Mouse (Mus musculus) limb, embryonic 11.5 days (tissue): ENCODE data around the gene Scube3. TPM values are rescaled to one million over a fixed set of nuclear protein-coding genes. Genes with fewer than 3 reads are reported as not detected.
A peak's percentile ranks its signal among the peaks of the same experiment; 100 is the strongest.

Experiments
- ATAC-seq: fragments of 200-750 bp; cut with Nextera tagmentation; 2 replicates; pipeline ENCODE4 v1.8.0; 2017; ENCODE audit warnings: low read depth; ENCODE audit not compliant: insufficient number of reproducible peaks, low FRiP score, low TSS enrichment
- DNase-seq: peaks from one replicate; pipeline ENCODE4 v3.0.0-alpha.2; 2015; ENCODE audit warnings: low spot score
- H3K27ac ChIP-seq: fragments of 300-500 bp; sonication (generic); replicated peaks from 2 replicates; pipeline ENCODE4 v1.5.1; 2014; ENCODE audit warnings: low read depth, mild to moderate bottlenecking, low read length
- H3K27me3 ChIP-seq: fragments of 300-500 bp; sonication (generic); 2 replicates; pipeline ENCODE4 v1.6.1; 2014; ENCODE audit warnings: mild to moderate bottlenecking, low read length, mixed read lengths; ENCODE audit not compliant: control insufficient read depth, insufficient read depth
- H3K36me3 ChIP-seq: fragments of 300-500 bp; sonication (generic); 2 replicates; pipeline ENCODE4 v1.6.1; 2014; ENCODE audit warnings: mild to moderate bottlenecking, low read length, moderate library complexity, mixed read lengths; ENCODE audit not compliant: control insufficient read depth, insufficient read depth
- H3K4me1 ChIP-seq: fragments of 300-500 bp; sonication (generic); 2 replicates; pipeline ENCODE4 v1.6.1; 2014; ENCODE audit warnings: low read length, mixed read lengths; ENCODE audit not compliant: control insufficient read depth, insufficient read depth
- H3K4me2 ChIP-seq: fragments of 300-500 bp; sonication (generic); 2 replicates; pipeline ENCODE4 v1.6.1; 2014; ENCODE audit warnings: low read depth, mild to moderate bottlenecking, moderate library complexity; ENCODE audit not compliant: severe bottlenecking
- H3K4me3 ChIP-seq: fragments of 300-500 bp; sonication (generic); 2 replicates; pipeline ENCODE4 v1.5.1; 2014; ENCODE audit warnings: low read depth, low read length
- H3K9ac ChIP-seq: fragments of 300-500 bp; sonication (generic); 2 replicates; pipeline ENCODE4 v1.6.1; 2014; ENCODE audit warnings: mild to moderate bottlenecking, low read length
- H3K9me3 ChIP-seq: fragments of 300-500 bp; sonication (generic); 2 replicates; pipeline ENCODE4 v1.6.1; 2016; ENCODE audit warnings: low read length; ENCODE audit not compliant: control insufficient read depth
- WGBS: fragments of 180-500 bp; shearing (Covaris S2); extraction: QIAGEN DNeasy Blood & Tissue Kit; methylation state at CpG from one replicate; pipeline ENCODE4 v1.1.7; 2014; 5-methylcytosine and 5-hydroxymethylcytosine counted together
- polyA plus RNA-seq: library from polyadenylated mRNA; unstranded; fragments of >200 nt; fragmentation: Nextera tagmentation; extraction: Ambion mirVana; gene quantifications from 2 replicates; pipeline ENCODE4 v1.2.1, GENCODE M21; 2014

Scube3 gene
- polyA plus RNA-seq, 1 experiment from 2014 or later = 11.8 TPM

DNA sequence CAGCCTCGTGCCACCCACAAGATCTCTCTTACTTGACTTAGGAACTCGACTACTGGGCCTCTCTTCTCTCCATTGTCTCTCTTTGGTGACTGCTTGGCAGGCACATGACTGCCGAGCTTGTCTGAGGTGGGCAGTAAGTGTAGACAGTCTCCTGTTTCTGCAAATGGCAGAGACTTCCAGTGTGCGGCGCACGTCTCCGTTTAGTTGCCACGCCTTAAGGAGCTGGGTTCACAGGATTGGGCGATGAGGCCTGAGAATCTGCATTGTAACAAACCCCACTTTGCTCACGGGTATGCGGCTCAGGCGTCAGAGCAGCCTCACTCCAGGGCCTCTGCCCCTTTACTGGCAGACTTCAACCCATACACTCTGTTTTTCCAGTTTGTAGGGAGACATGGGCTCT is 8.5 kb downstream of the Scube3 start:
- Histone ChIP-seq H3K9me3 (no peaks in the 10 kb centered on the region), H3K36me3 (no peaks in the 10 kb centered on the region), H3K27ac (no peak overlapping the region), H3K4me3 (no peak overlapping the region), H3K4me2 (no peak overlapping the region), H3K4me1 (peaks cover 27% of the 10 kb centered on the region), H3K27me3 (no peaks in the 10 kb centered on the region), H3K9ac (no peak overlapping the region)
- ATAC-seq (no peak), DNase-seq (no peak)
- WGBS = 80% methylated on average over 12 of the region's 12 CpGs

GRCm38 (mm10) chr17:28153095-28153494 is 11.2 kb downstream of the Scube3 start:
- no peaks in the 10 kb centered on the region for H3K27me3 ChIP-seq
- no peak overlapping the region for H3K4me3 ChIP-seq
- no peak for DNase-seq
- H3K4me1 ChIP-seq = peaks cover 15% of the 10 kb centered on the region
- ATAC-seq = no peak; the same call in 1 of the 2 replicates
- H3K9ac ChIP-seq = no peak overlapping the region
- H3K36me3 ChIP-seq = no peaks in the 10 kb centered on the region
- 87% methylated on average over 6 of the region's 6 CpGs for WGBS
- no peak overlapping the region for H3K27ac ChIP-seq
- no peak overlapping the region for H3K4me2 ChIP-seq
- no peaks in the 10 kb centered on the region for H3K9me3 ChIP-seq

DNA sequence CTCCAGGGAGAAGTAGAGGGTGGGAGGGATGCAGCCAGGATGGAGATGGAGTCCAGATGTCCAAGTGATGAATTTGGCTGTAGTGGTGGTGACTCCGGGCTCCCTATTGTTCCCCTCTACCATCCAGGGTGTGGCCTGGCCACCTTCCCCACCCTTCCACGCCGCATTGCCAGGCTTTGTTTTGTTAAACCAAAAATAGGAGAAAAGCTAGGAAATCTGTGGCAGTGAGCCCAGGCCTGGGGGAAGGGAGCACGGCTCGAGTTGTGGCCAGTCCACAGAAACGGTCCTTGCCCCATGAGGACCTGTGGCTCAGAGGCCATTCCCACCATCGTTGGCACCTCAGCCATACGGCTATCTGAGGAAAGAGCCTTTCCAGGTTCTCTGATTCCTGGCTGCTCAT is 13.0 kb downstream of the Scube3 start:
- H3K4me2 ChIP-seq = no peak overlapping the region
- H3K4me1 ChIP-seq = peaks cover 27% of the 10 kb centered on the region
- H3K27ac ChIP-seq = no peak overlapping the region
- DNase-seq (no peak), ATAC-seq (no peak)
- WGBS = 87% methylated on average over 8 of the region's 8 CpGs
- H3K9me3 ChIP-seq = no peaks in the 10 kb centered on the region
- H3K9ac ChIP-seq = no peak overlapping the region
- H3K27me3 ChIP-seq = no peaks in the 10 kb centered on the region
- H3K4me3 ChIP-seq = no peak overlapping the region
- H3K36me3 ChIP-seq = no peaks in the 10 kb centered on the region

DNA sequence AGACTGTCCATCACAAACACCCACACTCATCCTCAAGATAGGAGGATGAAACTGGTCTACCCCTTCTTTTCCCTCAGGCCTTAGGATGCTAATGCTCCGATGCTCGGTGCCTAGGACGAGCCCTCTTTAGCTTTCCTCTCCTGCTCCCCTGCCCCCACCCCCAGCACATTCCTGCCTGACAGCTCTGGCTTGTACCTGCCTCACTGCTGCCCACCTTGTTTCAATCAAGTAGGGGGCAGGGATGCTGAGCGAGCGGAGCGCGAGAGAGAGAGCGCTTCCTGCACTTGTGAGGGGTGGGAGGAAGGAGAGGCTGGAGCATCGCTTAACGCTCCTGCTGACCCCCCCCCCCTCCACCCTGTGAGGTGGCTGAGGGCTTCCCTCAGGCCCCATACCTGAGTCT is 18.4 kb downstream of the Scube3 start:
- Histone ChIP-seq H3K27me3 (no peaks in the 10 kb centered on the region), H3K36me3 (peaks cover 2% of the 10 kb centered on the region; the same call in 1 of the 2 replicates), H3K4me2 (peak overlapping the region; percentile 30), H3K4me1 (peaks cover 47% of the 10 kb centered on the region), H3K9ac (no peak overlapping the region), H3K27ac (peak overlapping the region; percentile 57; the same call in 1 of the 2 replicates), H3K4me3 (no peak overlapping the region), H3K9me3 (no peaks in the 10 kb centered on the region)
- WGBS = 9% methylated on average over 10 of the region's 10 CpGs
- peak; percentile 55; the same call in 1 of the 2 replicates for ATAC-seq
- DNase-seq = peak; percentile 86

GRCm38 (mm10) chr17:28161310-28161881 is 19.5 kb downstream of the Scube3 start:
- DNase-seq (peak; percentile 52), ATAC-seq (no peak)
- Histone ChIP-seq H3K4me1 (peaks cover 47% of the 10 kb centered on the region), H3K4me2 (peak overlapping the region; percentile 30), H3K9me3 (no peaks in the 10 kb centered on the region), H3K36me3 (peaks cover 2% of the 10 kb centered on the region; the same call in 1 of the 2 replicates), H3K9ac (no peak overlapping the region), H3K27me3 (no peaks in the 10 kb centered on the region), H3K4me3 (no peak overlapping the region), H3K27ac (no peak overlapping the region; the same call in 1 of the 2 replicates)
- 22% methylated on average over 11 of the region's 11 CpGs for WGBS

DNA sequence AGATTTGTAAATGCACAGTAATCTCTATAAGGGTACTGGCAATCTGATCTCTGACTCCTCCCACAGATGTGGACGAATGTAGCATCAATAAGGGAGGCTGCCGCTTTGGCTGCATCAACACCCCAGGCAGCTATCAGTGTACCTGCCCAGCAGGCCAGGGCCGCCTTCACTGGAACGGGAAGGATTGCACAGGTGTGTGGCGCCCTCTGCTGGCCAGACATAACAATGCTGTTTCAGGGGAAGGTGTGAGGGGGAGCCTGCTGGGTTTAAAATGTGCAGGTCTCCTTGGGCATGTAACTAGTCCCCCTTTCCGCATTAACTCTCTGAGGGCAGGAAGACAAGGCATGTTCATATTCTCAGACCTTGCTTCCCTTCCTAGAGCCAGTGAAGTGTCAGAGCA is 21.7 kb downstream of the Scube3 start:
- WGBS = 13% methylated on average over 6 of the region's 6 CpGs
- Histone ChIP-seq H3K9me3 (no peaks in the 10 kb centered on the region), H3K4me2 (no peak overlapping the region), H3K4me3 (no peak overlapping the region), H3K27me3 (no peaks in the 10 kb centered on the region), H3K36me3 (peaks cover 2% of the 10 kb centered on the region; the same call in 1 of the 2 replicates), H3K4me1 (peaks cover 33% of the 10 kb centered on the region), H3K27ac (no peak overlapping the region), H3K9ac (no peak overlapping the region)
- ATAC-seq = no peak
- DNase-seq = peak; percentile 92

DNA sequence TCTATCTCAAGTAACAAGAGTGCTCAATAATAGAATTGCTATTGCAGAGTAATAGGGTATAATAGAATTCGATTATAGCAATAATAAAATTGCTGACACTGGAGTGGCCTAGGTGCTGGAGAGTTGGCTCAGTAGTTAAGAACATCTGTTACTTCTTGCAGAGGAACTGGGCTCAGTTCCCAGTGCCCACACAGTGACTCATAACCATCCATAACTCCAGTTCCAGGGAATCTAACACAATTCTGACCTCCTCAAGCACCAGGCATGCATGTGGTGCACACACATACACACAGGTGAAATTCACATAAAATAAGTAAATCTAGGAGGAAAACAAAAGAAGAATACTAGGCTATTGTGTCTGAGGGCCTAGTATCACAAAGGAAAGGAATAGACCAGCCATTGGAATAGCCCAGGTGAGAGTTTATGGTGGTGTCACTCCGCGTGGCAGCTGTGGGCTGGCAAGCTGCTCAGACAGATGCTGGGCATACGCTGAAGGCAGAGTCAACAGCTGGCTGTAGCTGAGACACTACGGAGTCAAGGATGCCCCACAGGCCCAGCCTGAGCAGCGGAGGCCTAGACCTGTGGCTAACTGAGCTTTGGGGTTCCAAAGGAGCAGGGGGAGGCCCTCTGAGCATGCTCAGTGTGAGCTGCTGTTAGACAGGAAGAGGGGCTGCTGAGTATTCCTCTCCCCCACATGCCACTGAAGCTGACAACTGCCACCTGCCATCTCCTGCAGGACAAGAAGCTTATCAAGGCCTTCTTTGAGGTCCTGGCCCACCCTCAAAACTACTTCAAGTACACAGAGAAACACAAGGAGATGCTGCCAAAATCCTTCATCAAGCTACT is 28.7 kb downstream of the Scube3 start:
- no peak overlapping the region for H3K4me2 ChIP-seq
- no peak overlapping the region for H3K27ac ChIP-seq
- DNase-seq = no peak
- H3K4me3 ChIP-seq = no peak overlapping the region
- no peaks in the 10 kb centered on the region for H3K9me3 ChIP-seq
- H3K4me1 ChIP-seq = peaks cover 6% of the 10 kb centered on the region
- 92% methylated on average over 6 of the region's 6 CpGs for WGBS
- H3K27me3 ChIP-seq = no peaks in the 10 kb centered on the region
- ATAC-seq = no peak
- no peaks in the 10 kb centered on the region for H3K36me3 ChIP-seq
- no peak overlapping the region for H3K9ac ChIP-seq

DNA sequence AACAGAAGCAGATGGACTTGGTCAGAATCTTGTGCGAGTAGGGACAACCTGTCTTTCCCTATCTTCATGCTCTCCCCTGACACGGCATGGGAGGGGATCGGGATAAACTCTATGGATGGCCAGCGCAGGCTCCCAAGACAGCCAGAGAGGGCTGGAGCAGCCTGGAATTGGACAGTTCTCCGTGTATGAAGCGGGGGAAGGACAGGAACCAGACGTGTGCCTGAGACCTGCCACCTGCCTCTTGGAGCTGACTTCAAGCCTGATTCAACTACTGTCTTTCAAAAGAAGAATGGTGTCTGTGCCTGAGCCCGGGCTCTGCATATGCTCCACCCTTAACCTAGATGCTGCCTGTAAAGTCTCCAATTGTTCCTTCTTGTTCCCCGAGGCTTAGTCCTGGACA is 30.7 kb downstream of the Scube3 start:
- Histone ChIP-seq H3K9me3 (no peaks in the 10 kb centered on the region), H3K4me2 (no peak overlapping the region), H3K9ac (no peak overlapping the region), H3K4me3 (no peak overlapping the region), H3K27me3 (no peaks in the 10 kb centered on the region), H3K4me1 (peaks cover 11% of the 10 kb centered on the region), H3K27ac (no peak overlapping the region), H3K36me3 (no peaks in the 10 kb centered on the region)
- ATAC-seq (no peak), DNase-seq (no peak)
- WGBS = 69% methylated on average over 9 of the region's 9 CpGs
